Mouse (Mus musculus): Measurements from ENCODE around the gene Shroom4.

DNA sequence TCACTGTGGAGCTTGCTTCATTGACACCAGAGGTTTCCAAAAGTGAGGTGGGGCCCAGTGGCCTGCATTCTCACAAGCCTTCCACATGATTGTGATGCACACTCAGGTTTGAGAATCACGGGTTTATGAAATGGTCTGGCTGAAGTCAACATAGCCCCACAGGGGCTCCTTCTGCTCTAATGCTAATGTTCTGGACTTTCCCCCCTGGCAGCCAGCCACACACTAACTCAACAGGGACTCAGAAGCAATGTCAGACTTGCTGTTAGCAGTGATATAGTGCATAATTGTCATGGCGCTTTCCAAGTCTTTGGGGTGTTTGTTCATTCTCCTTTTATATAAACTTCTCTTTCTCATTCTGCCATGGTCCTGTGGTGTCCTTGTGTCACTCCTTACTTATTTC lies 183.0 kb downstream of the Shroom4 start:
- TF ChIP-seq CTCF (IDR thresholded peaks at IDR 0.05; ENCODE audit: low read depth, low read length) (no peak), POLR2AphosphoS5 (IDR thresholded peaks at IDR 0.05; ENCODE audit: insufficient replicate concordance, low read depth, low read length) (no peak), TAL1 (conservative IDR thresholded peaks at IDR 0.05; ENCODE audit: low read depth, low read length) (no peak), GATA1 (IDR thresholded peaks at IDR 0.05; ENCODE audit: borderline replicate concordance, low read length) (no peak)

Measured in G1E (cell line).